Mouse (Mus musculus) liver, postnatal 0 days (tissue): ENCODE measurements at regions not wholly inside any gene's neighbourhood (a gene's known extent, or its start where the extent isn't known, plus 50 kb on each side); places are given as distances from the start of the nearest gene placed in this dataset.
"Not testable (repeated sequence)": the region's sequence is repeated elsewhere in the genome, so short reads cannot be mapped to it uniquely, and the experiment has no call there.

ENCODE experiments used
- ATAC-seq: fragments of 200-750 bp; cut with Nextera tagmentation; 2 replicates; pipeline ENCODE4 v1.8.0; 2017; ENCODE audit warnings: mild to moderate bottlenecking, moderate library complexity
- DNase-seq: peaks from one replicate; pipeline ENCODE4 v3.0.0-alpha.2; 2016
- H3K27ac ChIP-seq: fragments of 300-500 bp; sonication (generic); 2 replicates; pipeline ENCODE4 v1.5.1; 2014; ENCODE audit warnings: antibody characterized with exemption, moderate library complexity, mild to moderate bottlenecking, low read depth
- H3K27me3 ChIP-seq: fragments of 300-500 bp; sonication (generic); 2 replicates; pipeline ENCODE4 v1.6.1; 2014; ENCODE audit warnings: low read length, control low read depth, mixed read lengths; ENCODE audit not compliant: insufficient read depth
- H3K36me3 ChIP-seq: fragments of 300-500 bp; sonication (generic); replicated peaks from 2 replicates; pipeline ENCODE4 v1.6.1; 2014; ENCODE audit warnings: mild to moderate bottlenecking, control low read depth, low read length, moderate library complexity, mixed read lengths; ENCODE audit not compliant: insufficient read depth
- H3K4me1 ChIP-seq: fragments of 300-500 bp; sonication (generic); 2 replicates; pipeline ENCODE4 v1.6.1; 2014; ENCODE audit warnings: antibody characterized with exemption, mild to moderate bottlenecking, control low read depth; ENCODE audit not compliant: insufficient read depth
- H3K4me2 ChIP-seq: fragments of 300-500 bp; sonication (generic); 2 replicates; pipeline ENCODE4 v1.6.1; 2014; ENCODE audit warnings: low read depth, mild to moderate bottlenecking, low read length, moderate library complexity, mixed read lengths
- H3K4me3 ChIP-seq: fragments of 300-500 bp; sonication (generic); 2 replicates; pipeline ENCODE4 v1.5.1; 2014; ENCODE audit warnings: low read depth, low read length
- H3K9ac ChIP-seq: fragments of 300-500 bp; sonication (generic); replicated peaks from 2 replicates; pipeline ENCODE4 v1.6.1; 2014; ENCODE audit warnings: mild to moderate bottlenecking, moderate library complexity
- H3K9me3 ChIP-seq: fragments of 300-500 bp; sonication (generic); 2 replicates; pipeline ENCODE4 v1.6.1; 2016; ENCODE audit warnings: mild to moderate bottlenecking, control low read depth, low read length, mixed read lengths
- CTCF ChIP-seq: sonication (generic); IDR thresholded peaks from 2 replicates; pipeline ENCODE4 v1.5.1; 2016; ENCODE audit warnings: antibody characterized with exemption, low read depth
- EP300 ChIP-seq: IDR thresholded peaks from 2 replicates; pipeline ENCODE4 v1.6.1; 2016; ENCODE audit warnings: antibody characterized with exemption, low read depth, mild to moderate bottlenecking
- WGBS: fragments of 180-500 bp; shearing (Covaris S2); extraction: QIAGEN DNeasy Blood & Tissue Kit; methylation state at CpG from one replicate; pipeline ENCODE4 v1.1.7; 2014; ENCODE audit not compliant: insufficient replicate concordance; 5-methylcytosine and 5-hydroxymethylcytosine counted together

- H3K27me3 ChIP-seq: no peaks in the 10 kb centered on the region
- H3K4me2 ChIP-seq: no peak overlapping the region
- H3K27ac ChIP-seq: no peak overlapping the region
- DNase-seq (no peak), ATAC-seq (no peak)
- WGBS: 73% methylated on average over 2 of the region's 2 CpGs
- H3K4me1 ChIP-seq: no peaks in the 10 kb centered on the region
- no peaks in the 10 kb centered on the region for H3K36me3 ChIP-seq
- H3K4me3 ChIP-seq: no peak overlapping the region
- no peaks in the 10 kb centered on the region for H3K9me3 ChIP-seq
- no peak overlapping the region for H3K9ac ChIP-seq
- TF ChIP-seq EP300: no peak
- TF ChIP-seq CTCF: no peak
Observed at GRCm38 (mm10) chr4:71446461-71446860, 311.3 kb downstream of the Gm11232 start.

- Histone ChIP-seq H3K36me3 (no peaks in the 10 kb centered on the region), H3K9ac (no peak overlapping the region), H3K27ac (no peak overlapping the region), H3K9me3 (no peaks in the 10 kb centered on the region), H3K27me3 (no peaks in the 10 kb centered on the region), H3K4me3 (no peak overlapping the region), H3K4me1 (no peaks in the 10 kb centered on the region), H3K4me2 (no peak overlapping the region)
- ATAC-seq (no peak; the same call in 1 of the 2 replicates), DNase-seq (no peak)
- WGBS: 53% methylated on average over 3 of the region's 3 CpGs
- TF ChIP-seq EP300 (no peak), CTCF (no peak)
Observed at GRCm38 (mm10) chr4:71431245-71431929, 326.4 kb downstream of the Gm11232 start.

GRCm38 (mm10) chr4:71422121-71422520 lies 335.6 kb downstream of the Gm11232 start:
- ATAC-seq, H3K4me1 ChIP-seq, DNase-seq, H3K4me3 ChIP-seq, H3K27ac ChIP-seq, H3K9me3 ChIP-seq, H3K4me2 ChIP-seq, H3K9ac ChIP-seq, H3K27me3 ChIP-seq, H3K36me3 ChIP-seq: not testable (repeated sequence)
- 84% methylated on average over 7 of the region's 7 CpGs for WGBS

- DNase-seq (no peak), ATAC-seq (no peak)
- Histone ChIP-seq H3K27me3 (no peaks in the 10 kb centered on the region), H3K9ac (no peak overlapping the region), H3K36me3 (no peaks in the 10 kb centered on the region), H3K4me3 (no peak overlapping the region), H3K9me3 (no peaks in the 10 kb centered on the region), H3K4me2 (no peak overlapping the region), H3K4me1 (no peaks in the 10 kb centered on the region), H3K27ac (no peak overlapping the region)
- TF ChIP-seq EP300 (no peak), CTCF (no peak)
Observed at GRCm38 (mm10) chr4:71409867-71410266, 347.9 kb downstream of the Gm11232 start.

GRCm38 (mm10) chr4:71390444-71390843 lies 367.3 kb downstream of the Gm11232 start:
- H3K9me3 ChIP-seq: no peaks in the 10 kb centered on the region
- WGBS: 67% methylated on average over 1 of the region's 1 CpGs
- H3K27me3 ChIP-seq: no peaks in the 10 kb centered on the region
- H3K4me2 ChIP-seq: no peak overlapping the region
- no peak overlapping the region for H3K27ac ChIP-seq
- no peak for DNase-seq
- H3K9ac ChIP-seq: no peak overlapping the region
- TF ChIP-seq CTCF (no peak), EP300 (no peak)
- no peak for ATAC-seq
- H3K4me1 ChIP-seq: no peaks in the 10 kb centered on the region
- no peaks in the 10 kb centered on the region for H3K36me3 ChIP-seq
- H3K4me3 ChIP-seq: no peak overlapping the region

GRCm38 (mm10) chr4:71369276-71369675 lies 388.5 kb downstream of the Gm11232 start:
- no peaks in the 10 kb centered on the region for H3K4me1 ChIP-seq
- TF ChIP-seq EP300 (no peak), CTCF (no peak)
- whole genome bisulfite sequencing: 76% methylated on average over 5 of the region's 5 CpGs
- no peak overlapping the region for H3K9ac ChIP-seq
- H3K36me3 ChIP-seq: no peaks in the 10 kb centered on the region
- no peak overlapping the region for H3K27ac ChIP-seq
- no peak overlapping the region for H3K4me2 ChIP-seq
- DNase-seq (no peak), ATAC-seq (no peak)
- no peak overlapping the region for H3K4me3 ChIP-seq
- H3K27me3 ChIP-seq: no peaks in the 10 kb centered on the region
- no peaks in the 10 kb centered on the region for H3K9me3 ChIP-seq

- no peak for DNase-seq
- no peak overlapping the region for H3K27ac ChIP-seq
- ATAC-seq: no peak
- H3K9me3 ChIP-seq: no peaks in the 10 kb centered on the region
- H3K4me3 ChIP-seq: no peak overlapping the region
- H3K36me3 ChIP-seq: no peaks in the 10 kb centered on the region
- H3K27me3 ChIP-seq: no peaks in the 10 kb centered on the region
- 58% methylated on average over 1 of the region's 1 CpGs for WGBS
- H3K4me1 ChIP-seq: no peaks in the 10 kb centered on the region
- no peak for TF ChIP-seq EP300
- TF ChIP-seq CTCF: 0 out of 2 replicates have a peak, but pooled peaks have one; percentile 9
- no peak overlapping the region for H3K4me2 ChIP-seq
- H3K9ac ChIP-seq: no peak overlapping the region
Observed at GRCm38 (mm10) chr4:71363761-71364160, 394.0 kb downstream of the Gm11232 start.
